Mouse (Mus musculus) small intestine, adult 2 months (tissue): ENCODE data around the gene Exosc3.
"Not testable (repeated sequence)": the region's sequence is repeated elsewhere in the genome, so short reads cannot be mapped to it uniquely, and the experiment has no call there.

Experiments used
- CTCF ChIP-seq: fragments of 200-500 bp; IDR thresholded peaks from 2 replicates; pipeline ENCODE4 v1.5.1; 2012; ENCODE audit warnings: low read depth, mild to moderate bottlenecking, control low read depth, inconsistent platforms, low read length, moderate library complexity, mixed read lengths; ENCODE audit not compliant: insufficient replicate concordance, insufficient read length; ENCODE audit errors: extremely low read depth
- POLR2A ChIP-seq: fragments of 200-500 bp; IDR thresholded peaks from 2 replicates; pipeline ENCODE4 v1.6.1; 2012; ENCODE audit warnings: low read depth, mild to moderate bottlenecking, control low read depth, inconsistent platforms, low read length, moderate library complexity

GRCm38 (mm10) chr4:45382133-45382532, 39.6 kb upstream of the Exosc3 start:
- TF ChIP-seq CTCF, POLR2A: not testable (repeated sequence)
